Mouse (Mus musculus) embryonic facial prominence, embryonic 12.5 days (tissue): ENCODE measurements at regions not wholly inside any gene's neighbourhood (a gene's known extent, or its start where the extent isn't known, plus 50 kb on each side); places are given as distances from the start of the nearest gene placed in this dataset.

ENCODE experiments used
- ATAC-seq: fragments of 200-750 bp; cut with Nextera tagmentation; 2 replicates; pipeline ENCODE4 v1.8.0; 2017; ENCODE audit not compliant: insufficient number of reproducible peaks, insufficient read depth, low FRiP score, low TSS enrichment
- H3K27ac ChIP-seq: fragments of 300-500 bp; sonication (generic); 2 replicates; pipeline ENCODE4 v1.5.1; 2016; ENCODE audit warnings: mild to moderate bottlenecking
- H3K27me3 ChIP-seq: fragments of 300-500 bp; sonication (generic); 2 replicates; pipeline ENCODE4 v1.6.1; 2016; ENCODE audit warnings: mild to moderate bottlenecking, moderate library complexity
- H3K36me3 ChIP-seq: fragments of 300-500 bp; sonication (generic); 2 replicates; pipeline ENCODE4 v1.6.1; 2016; ENCODE audit warnings: mild to moderate bottlenecking
- H3K4me1 ChIP-seq: fragments of 300-500 bp; sonication (generic); 2 replicates; pipeline ENCODE4 v1.6.1; 2016
- H3K4me2 ChIP-seq: fragments of 300-500 bp; sonication (generic); replicated peaks from 2 replicates; pipeline ENCODE4 v1.6.1; 2016; ENCODE audit warnings: mild to moderate bottlenecking, moderate library complexity
- H3K4me3 ChIP-seq: fragments of 300-500 bp; sonication (generic); 2 replicates; pipeline ENCODE4 v1.5.1; 2016; ENCODE audit warnings: mild to moderate bottlenecking
- H3K9ac ChIP-seq: fragments of 300-500 bp; sonication (generic); 2 replicates; pipeline ENCODE4 v1.6.1; 2016; ENCODE audit warnings: mild to moderate bottlenecking, moderate library complexity
- H3K9me3 ChIP-seq: fragments of 300-500 bp; sonication (generic); 2 replicates; pipeline ENCODE4 v1.6.1; 2016; ENCODE audit warnings: mild to moderate bottlenecking, moderate library complexity
- WGBS: fragments of 180-500 bp; shearing (Covaris S2); methylation state at CpG from one replicate; pipeline ENCODE4 v1.1.7; 2016; 5-methylcytosine and 5-hydroxymethylcytosine counted together

DNA sequence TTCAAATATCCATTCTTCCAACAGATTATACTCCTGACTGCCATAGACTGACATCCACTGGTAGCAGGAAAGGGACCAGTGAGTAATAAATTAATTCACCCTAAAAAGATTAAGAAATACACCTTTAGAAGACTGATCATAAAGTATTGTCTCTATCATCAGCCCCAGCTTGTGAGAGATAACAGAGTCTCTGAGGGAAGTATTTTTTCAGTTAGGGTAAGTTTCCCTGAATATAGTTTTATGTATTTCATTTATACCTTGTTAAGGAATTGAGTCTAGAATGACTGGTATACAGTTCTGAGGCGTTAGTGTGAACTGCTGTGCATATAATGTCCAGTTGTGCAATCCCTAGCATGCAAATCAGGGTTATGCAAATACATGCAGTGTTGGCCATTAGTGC, 569.3 kb upstream of the Tle4 start:
- WGBS = 83% methylated on average over 1 of the region's 1 CpGs
- no peaks in the 10 kb centered on the region for H3K36me3 ChIP-seq
- H3K27me3 ChIP-seq = no peaks in the 10 kb centered on the region
- no peak overlapping the region for H3K9ac ChIP-seq
- no peak for ATAC-seq
- no peaks in the 10 kb centered on the region for H3K4me1 ChIP-seq
- H3K4me3 ChIP-seq = no peak overlapping the region
- no peak overlapping the region for H3K4me2 ChIP-seq
- 0 out of 2 replicates have a peak, but pooled peaks cover 3% of the 10 kb centered on the region for H3K9me3 ChIP-seq
- no peak overlapping the region for H3K27ac ChIP-seq

DNA sequence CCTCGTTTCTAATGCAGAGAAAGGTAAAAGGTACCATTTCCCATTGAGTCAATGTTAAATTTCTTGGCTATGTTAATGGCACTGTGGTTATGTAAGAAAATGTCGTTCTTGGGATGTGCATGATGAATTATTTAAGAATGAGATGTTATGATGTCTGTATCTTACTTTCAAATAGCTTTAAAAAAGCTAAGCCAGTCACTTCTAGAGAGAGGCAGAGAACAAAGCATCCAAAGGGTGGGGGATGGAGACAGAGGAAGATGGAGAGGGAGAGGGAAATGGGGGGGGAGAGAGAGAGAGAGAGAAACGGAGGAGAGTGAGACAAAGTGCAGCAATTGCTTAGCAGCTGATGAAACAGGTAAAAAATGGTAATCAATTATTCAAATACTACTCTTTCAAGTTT, 562.8 kb upstream of the Tle4 start:
- H3K4me2 ChIP-seq = no peak overlapping the region
- no peaks in the 10 kb centered on the region for H3K36me3 ChIP-seq
- no peaks in the 10 kb centered on the region for H3K27me3 ChIP-seq
- H3K4me3 ChIP-seq = no peak overlapping the region
- no peaks in the 10 kb centered on the region for H3K9me3 ChIP-seq
- H3K4me1 ChIP-seq = no peaks in the 10 kb centered on the region
- no peak overlapping the region for H3K9ac ChIP-seq
- H3K27ac ChIP-seq = no peak overlapping the region
- WGBS = 56% methylated on average over 3 of the region's 3 CpGs
- ATAC-seq = no peak

DNA sequence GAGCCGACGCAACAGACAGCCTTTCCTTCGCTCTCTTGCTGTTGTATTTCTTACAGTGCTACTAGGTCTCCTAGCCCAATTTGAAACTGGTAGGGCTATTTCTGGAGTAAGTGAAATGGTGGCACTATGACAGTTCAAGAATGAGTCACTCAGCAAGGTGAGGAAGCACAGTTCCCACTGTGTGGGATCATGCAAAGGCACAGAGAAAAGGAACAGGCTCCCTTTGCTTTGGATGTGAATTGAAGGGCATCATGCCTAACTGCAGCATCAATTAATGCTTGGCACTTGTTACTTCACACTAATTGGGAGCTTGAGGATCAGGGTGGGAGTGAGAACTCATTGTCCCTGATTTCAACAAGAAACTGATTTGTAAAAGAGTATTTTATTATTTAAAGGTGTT, 560.8 kb upstream of the Tle4 start:
- ATAC-seq = no peak
- 89% methylated on average over 3 of the region's 3 CpGs for WGBS

DNA sequence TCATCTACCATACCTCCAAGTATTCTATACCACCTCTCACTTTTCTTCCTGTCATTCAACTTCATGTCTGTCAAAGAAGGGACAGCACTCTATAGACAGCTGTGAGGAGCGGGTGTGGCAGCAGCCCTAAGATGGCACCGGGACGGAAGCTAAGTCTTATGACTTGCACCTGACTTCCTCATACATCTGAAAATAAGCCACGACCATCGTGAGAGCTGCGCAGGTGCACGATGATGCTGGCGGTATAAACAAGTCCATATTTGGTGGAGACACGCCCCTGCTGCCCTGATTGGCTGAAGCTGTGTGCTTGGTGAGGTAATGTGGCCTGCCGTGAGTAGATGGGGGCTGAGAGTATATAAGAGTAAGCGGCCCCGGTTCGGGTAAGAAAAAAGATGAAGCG, 560.3 kb upstream of the Tle4 start:
- Histone ChIP-seq H3K9me3 (no peaks in the 10 kb centered on the region), H3K27me3 (no peaks in the 10 kb centered on the region), H3K4me1 (no peaks in the 10 kb centered on the region), H3K4me2 (no peak overlapping the region), H3K9ac (no peak overlapping the region), H3K27ac (no peak overlapping the region), H3K36me3 (no peaks in the 10 kb centered on the region), H3K4me3 (no peak overlapping the region)
- ATAC-seq = no peak
- 82% methylated on average over 14 of the region's 14 CpGs for WGBS

More for the DNA sequence above, 560.8 kb upstream of the Tle4 start:
- Histone ChIP-seq H3K9me3 (no peaks in the 10 kb centered on the region), H3K4me1 (no peaks in the 10 kb centered on the region), H3K36me3 (no peaks in the 10 kb centered on the region), H3K27ac (no peak overlapping the region), H3K4me3 (no peak overlapping the region), H3K9ac (no peak overlapping the region), H3K27me3 (no peaks in the 10 kb centered on the region), H3K4me2 (no peak overlapping the region)

DNA sequence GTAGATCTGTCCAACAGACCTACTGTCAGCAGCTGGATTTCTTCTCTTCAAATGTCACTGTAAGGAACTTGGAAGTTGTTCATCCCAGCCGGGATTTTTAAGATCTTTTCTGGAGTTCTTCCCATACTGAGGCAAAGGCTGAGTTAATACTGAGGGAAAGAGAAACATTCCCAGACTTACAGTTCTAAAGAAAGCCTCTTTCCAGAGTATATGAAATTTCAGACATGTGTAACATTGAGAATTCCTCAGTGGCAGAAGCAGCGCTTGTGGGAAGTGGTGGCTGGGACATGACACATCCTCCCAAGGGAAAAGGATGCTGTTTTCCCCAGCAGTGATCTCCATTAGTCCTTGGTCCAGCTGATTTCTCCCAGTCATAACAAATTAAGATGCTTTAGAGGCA, 556.8 kb upstream of the Tle4 start:
- Histone ChIP-seq H3K9me3 (no peaks in the 10 kb centered on the region), H3K27ac (no peak overlapping the region), H3K9ac (no peak overlapping the region), H3K4me1 (no peaks in the 10 kb centered on the region), H3K4me3 (no peak overlapping the region), H3K27me3 (no peaks in the 10 kb centered on the region), H3K36me3 (no peaks in the 10 kb centered on the region), H3K4me2 (no peak overlapping the region)
- WGBS = 67% methylated on average over 2 of the region's 2 CpGs
- ATAC-seq = no peak

DNA sequence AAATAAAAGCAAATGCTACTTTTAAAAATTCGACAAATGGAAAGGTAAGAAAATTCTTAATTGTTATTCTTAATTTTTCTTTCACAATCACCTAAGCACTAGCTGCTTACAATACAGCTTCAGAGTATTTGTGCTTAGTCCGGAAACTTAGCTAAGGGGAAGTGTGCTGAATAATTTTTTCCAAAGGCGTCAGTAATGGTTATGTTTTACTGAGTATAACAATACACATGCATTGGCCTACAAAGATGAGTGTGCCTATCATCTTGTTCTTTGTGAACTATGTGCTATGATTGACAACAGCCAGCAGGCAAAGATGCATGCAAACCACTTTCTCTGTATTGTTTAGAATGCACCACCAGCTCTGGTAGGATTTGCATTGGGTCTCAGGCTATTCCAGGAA, 548.5 kb upstream of the Tle4 start:
- no peaks in the 10 kb centered on the region for H3K4me1 ChIP-seq
- no peaks in the 10 kb centered on the region for H3K27me3 ChIP-seq
- no peak overlapping the region for H3K27ac ChIP-seq
- no peaks in the 10 kb centered on the region for H3K9me3 ChIP-seq
- ATAC-seq = no peak
- WGBS = 81% methylated on average over 3 of the region's 3 CpGs
- H3K9ac ChIP-seq = no peak overlapping the region
- no peaks in the 10 kb centered on the region for H3K36me3 ChIP-seq
- no peak overlapping the region for H3K4me3 ChIP-seq
- H3K4me2 ChIP-seq = no peak overlapping the region

DNA sequence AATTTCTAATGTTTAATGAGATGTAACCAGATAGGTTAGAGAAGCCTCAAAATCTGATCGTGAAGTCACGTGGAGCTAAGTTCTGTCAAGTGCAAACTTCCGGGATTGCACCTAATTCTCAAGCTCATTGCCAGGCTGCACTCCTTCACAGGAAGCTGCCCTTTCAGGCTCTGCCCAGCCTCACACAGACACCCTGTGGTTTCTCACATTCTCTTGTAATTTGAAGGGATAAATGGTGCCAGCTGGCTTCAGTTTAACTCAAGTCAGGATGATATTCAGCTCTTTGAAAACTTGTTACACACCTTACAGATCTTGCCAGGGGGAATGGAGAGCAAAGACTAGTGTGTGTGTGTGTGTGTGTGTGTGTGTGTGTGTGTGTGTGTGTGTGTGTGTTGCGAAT, 529.3 kb upstream of the Tle4 start:
- no peak overlapping the region for H3K4me3 ChIP-seq
- no peak overlapping the region for H3K27ac ChIP-seq
- no peak overlapping the region for H3K4me2 ChIP-seq
- no peak for ATAC-seq
- WGBS = 39% methylated on average over 4 of the region's 4 CpGs
- no peaks in the 10 kb centered on the region for H3K36me3 ChIP-seq
- H3K27me3 ChIP-seq = no peaks in the 10 kb centered on the region
- H3K9me3 ChIP-seq = no peaks in the 10 kb centered on the region
- no peaks in the 10 kb centered on the region; the same call in 1 of the 2 replicates for H3K4me1 ChIP-seq
- no peak overlapping the region for H3K9ac ChIP-seq

DNA sequence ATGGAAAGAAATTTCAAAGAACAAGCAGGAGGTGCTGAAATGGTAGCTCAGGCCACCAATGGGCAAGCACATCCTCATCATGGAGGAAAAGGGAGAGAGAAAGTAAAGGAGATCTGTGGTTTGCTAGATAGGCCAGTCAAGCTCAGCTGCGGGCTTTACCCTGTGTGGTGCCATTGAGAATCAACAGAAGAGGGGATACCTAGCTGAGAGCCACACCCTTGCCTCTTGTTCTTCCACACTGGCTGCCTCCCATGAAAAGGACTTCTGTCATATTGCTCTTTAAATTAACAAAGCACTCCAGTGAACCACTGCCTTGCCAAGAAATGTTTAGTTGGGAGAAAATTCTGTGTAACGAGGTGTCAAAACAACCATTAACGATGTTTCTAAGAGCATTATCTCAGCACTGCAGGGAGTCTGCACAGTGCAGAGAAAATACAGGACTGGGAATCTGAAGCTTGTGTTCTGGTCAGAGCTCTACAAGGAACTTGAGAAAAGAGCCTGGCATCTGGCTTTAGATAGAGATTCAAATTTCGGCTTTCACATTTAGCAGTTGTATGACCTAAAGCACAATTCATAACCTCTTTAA, 510.7 kb upstream of the Tle4 start:
- Histone ChIP-seq H3K36me3 (no peaks in the 10 kb centered on the region), H3K9me3 (no peaks in the 10 kb centered on the region), H3K9ac (no peak overlapping the region), H3K27ac (no peak overlapping the region), H3K4me3 (no peak overlapping the region), H3K4me2 (no peak overlapping the region), H3K27me3 (no peaks in the 10 kb centered on the region), H3K4me1 (no peaks in the 10 kb centered on the region)
- 68% methylated on average over 4 of the region's 4 CpGs for WGBS
- no peak for ATAC-seq

DNA sequence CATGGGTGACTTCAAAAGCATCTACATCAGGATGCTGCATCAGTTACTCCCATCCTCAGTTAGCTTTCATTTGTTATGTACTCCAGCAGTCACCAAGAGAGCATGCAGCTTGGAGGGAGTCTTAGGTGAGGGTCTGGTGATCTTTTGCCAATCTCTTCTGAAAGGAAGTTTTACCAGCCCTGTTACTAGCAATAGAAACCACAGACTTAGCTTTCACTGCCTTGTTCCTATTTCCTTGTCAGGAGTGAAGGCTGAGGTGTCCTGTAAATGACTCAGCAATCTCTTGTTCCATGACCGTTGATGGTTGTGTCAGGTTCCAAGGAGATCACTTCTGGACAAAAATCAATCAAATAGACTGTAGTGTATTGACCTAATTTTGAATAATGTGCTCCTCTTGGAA, 497.2 kb upstream of the Tle4 start:
- H3K36me3 ChIP-seq = no peaks in the 10 kb centered on the region
- H3K27me3 ChIP-seq = no peaks in the 10 kb centered on the region
- no peak overlapping the region for H3K9ac ChIP-seq
- no peak overlapping the region for H3K4me3 ChIP-seq
- no peak for ATAC-seq
- no peak overlapping the region for H3K27ac ChIP-seq
- no peak overlapping the region for H3K4me2 ChIP-seq
- no peaks in the 10 kb centered on the region for H3K4me1 ChIP-seq
- 70% methylated on average over 1 of the region's 1 CpGs for WGBS
- H3K9me3 ChIP-seq = no peaks in the 10 kb centered on the region

DNA sequence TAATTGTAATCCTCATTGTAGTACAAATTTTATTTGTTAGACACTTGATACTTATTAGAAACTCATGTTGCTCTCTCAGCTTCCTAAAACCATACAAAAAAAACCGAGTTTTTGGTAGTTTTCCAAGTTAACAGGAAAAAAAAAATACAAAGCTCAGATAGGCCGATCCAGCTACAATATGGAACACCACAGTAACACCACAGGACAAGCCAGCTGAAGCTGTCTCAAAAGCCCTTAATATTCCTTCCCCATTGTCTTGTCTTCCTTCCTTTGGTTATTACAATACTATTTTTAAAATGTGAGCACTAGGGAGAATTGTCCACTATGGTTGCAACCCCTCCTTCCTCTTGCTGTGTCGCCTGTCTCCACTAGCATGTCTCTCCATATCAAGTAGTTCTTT, 495.7 kb upstream of the Tle4 start:
- H3K4me1 ChIP-seq = no peaks in the 10 kb centered on the region
- H3K4me2 ChIP-seq = no peak overlapping the region
- no peaks in the 10 kb centered on the region for H3K9me3 ChIP-seq
- no peaks in the 10 kb centered on the region for H3K36me3 ChIP-seq
- H3K27ac ChIP-seq = no peak overlapping the region
- no peaks in the 10 kb centered on the region for H3K27me3 ChIP-seq
- WGBS = 64% methylated on average over 3 of the region's 3 CpGs
- H3K9ac ChIP-seq = no peak overlapping the region
- ATAC-seq = no peak
- H3K4me3 ChIP-seq = no peak overlapping the region

DNA sequence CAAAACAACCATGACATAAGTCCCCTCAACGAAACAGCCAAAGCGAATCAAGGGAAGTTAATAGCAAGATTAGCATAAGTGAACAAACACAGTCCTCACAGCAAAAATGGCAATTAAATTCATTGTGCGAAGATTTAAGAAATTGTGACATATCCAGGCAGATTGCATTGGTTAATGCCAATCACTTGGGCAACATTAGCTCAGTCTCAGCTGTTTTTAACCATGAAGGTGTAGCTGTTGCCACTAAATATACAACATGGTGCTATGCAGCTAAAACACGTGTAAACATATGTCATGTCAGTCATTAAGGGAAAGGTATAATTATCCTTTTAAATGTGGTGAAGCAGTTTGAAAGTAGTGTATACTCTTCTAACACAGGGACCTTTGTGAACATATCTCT, 482.8 kb upstream of the Tle4 start:
- Histone ChIP-seq H3K9ac (no peak overlapping the region), H3K36me3 (no peaks in the 10 kb centered on the region), H3K4me2 (no peak overlapping the region), H3K9me3 (no peaks in the 10 kb centered on the region), H3K4me3 (no peak overlapping the region), H3K27me3 (no peaks in the 10 kb centered on the region), H3K4me1 (no peaks in the 10 kb centered on the region), H3K27ac (no peak overlapping the region)
- WGBS = 81% methylated on average over 4 of the region's 4 CpGs
- ATAC-seq = no peak

DNA sequence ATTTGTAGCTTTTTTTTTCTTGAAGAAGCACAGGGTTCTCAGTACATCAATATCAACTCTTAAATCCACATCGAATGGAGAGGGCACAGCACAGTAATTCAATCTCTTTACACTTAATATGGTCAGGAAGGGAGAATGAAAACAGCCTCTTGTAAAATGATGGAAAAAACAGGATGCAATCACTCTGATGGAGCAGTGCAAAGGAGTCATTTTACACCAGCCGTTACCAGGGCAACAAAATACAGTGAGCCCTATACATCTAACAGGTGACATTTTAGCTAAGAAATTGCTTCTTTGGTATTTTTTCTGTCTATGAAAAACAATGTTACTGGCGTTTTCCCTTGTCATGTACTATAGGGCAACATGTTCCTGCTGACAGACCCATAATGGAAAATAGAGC, 459.9 kb upstream of the Tle4 start:
- 59% methylated on average over 3 of the region's 3 CpGs for WGBS
- Histone ChIP-seq H3K27ac (no peak overlapping the region), H3K27me3 (no peaks in the 10 kb centered on the region; the same call in 1 of the 2 replicates), H3K36me3 (no peaks in the 10 kb centered on the region), H3K9me3 (no peaks in the 10 kb centered on the region), H3K4me3 (no peak overlapping the region), H3K4me1 (peaks cover 10% of the 10 kb centered on the region), H3K4me2 (no peak overlapping the region), H3K9ac (no peak overlapping the region)
- ATAC-seq = no peak
